Mouse (Mus musculus) adrenal gland, adult 2 months (tissue): ENCODE measurements around the gene Slc38a4. TPM values are rescaled to one million over a fixed set of nuclear protein-coding genes. Genes with fewer than 3 reads are reported as not detected.
A peak's percentile ranks its signal among the peaks of the same experiment; 100 is the strongest.

Source experiments
- DNase-seq: peaks from one replicate; pipeline ENCODE4 v3.0.0; 2021
- long read RNA-seq: library from polyadenylated mRNA; stranded (forward); transcript quantifications from one replicate; pipeline ENCODE4 v2.0.0, GENCODE M21; 2021
- polyA plus RNA-seq: library from polyadenylated mRNA; depleted of rRNA; stranded (reverse); fragments of >200 nt; gene quantifications from 2 replicates; pipeline ENCODE4 v1.2.3, GENCODE M21; 2012; rRNA removed
- total RNA-seq, 2 experiments: library from RNA; stranded (reverse); gene quantifications; 2 replicates each; pipeline ENCODE4 v1.2.3; 2021

The Slc38a4 gene
- total RNA-seq (1 to 10 TPM; 4.3 to 7.2 TPM), polyA plus RNA-seq (0.90 and 1.8 TPM in 2 replicates)
- long read RNA-seq, partial matches to known transcripts = 0 of 4 reads
- long read RNA-seq, other reads (novel, unspliced or antisense) = 0 of 4 reads

- no peak for DNase-seq
Measured at GRCm38 (mm10) chr15:97055794-97056193, at the start of gene Slc38a4. Gene Slc38a4, minus strand, starts transcription at chr15:97055956.

GRCm38 (mm10) chr15:97104889-97105391 lies 49.2 kb upstream of the Slc38a4 start:
- no peak for DNase-seq

GRCm38 (mm10) chr15:97104048-97104447 lies 48.3 kb upstream of the Slc38a4 start:
- no peak for DNase-seq

GRCm38 (mm10) chr15:97102811-97103210 lies 47.1 kb upstream of the Slc38a4 start:
- DNase-seq = peak; percentile 74

GRCm38 (mm10) chr15:97102181-97102580 lies 46.4 kb upstream of the Slc38a4 start:
- peak; percentile 9 for DNase-seq

- no peak for DNase-seq
Measured at GRCm38 (mm10) chr15:97099101-97099500, 43.3 kb upstream of the Slc38a4 start.

GRCm38 (mm10) chr15:97097548-97097947 lies 41.8 kb upstream of the Slc38a4 start:
- no peak for DNase-seq

- peak; percentile 49 for DNase-seq
Measured at GRCm38 (mm10) chr15:97089526-97089925, 33.8 kb upstream of the Slc38a4 start.

- no peak for DNase-seq
Measured at GRCm38 (mm10) chr15:97085833-97086232, 30.1 kb upstream of the Slc38a4 start.

- no peak for DNase-seq
Measured at GRCm38 (mm10) chr15:97077665-97078064, 21.9 kb upstream of the Slc38a4 start.

- no peak for DNase-seq
Measured at GRCm38 (mm10) chr15:97076092-97076491, 20.3 kb upstream of the Slc38a4 start.

- DNase-seq = no peak
Measured at GRCm38 (mm10) chr15:97075240-97075639, 19.5 kb upstream of the Slc38a4 start.

GRCm38 (mm10) chr15:97072859-97073826 lies 17.4 kb upstream of the Slc38a4 start:
- DNase-seq = no peak

- no peak for DNase-seq
Measured at GRCm38 (mm10) chr15:97067340-97068136, 11.8 kb upstream of the Slc38a4 start.

GRCm38 (mm10) chr15:97066937-97067336 lies 11.2 kb upstream of the Slc38a4 start:
- DNase-seq = no peak

GRCm38 (mm10) chr15:97063211-97063610 lies 7.5 kb upstream of the Slc38a4 start:
- DNase-seq = no peak

- DNase-seq = no peak
Measured at GRCm38 (mm10) chr15:97060973-97061372, 5.2 kb upstream of the Slc38a4 start.

- DNase-seq = no peak
Measured at GRCm38 (mm10) chr15:97060571-97060970, 4.8 kb upstream of the Slc38a4 start.

GRCm38 (mm10) chr15:97060102-97060501 lies 4.3 kb upstream of the Slc38a4 start:
- no peak for DNase-seq

- no peak for DNase-seq
Measured at GRCm38 (mm10) chr15:97059071-97060041, 3.6 kb upstream of the Slc38a4 start.
